Mouse (Mus musculus) frontal cortex, adult (tissue): ENCODE measurements at regions not wholly inside any gene's neighbourhood (a gene's known extent, or its start where the extent isn't known, plus 50 kb on each side); places are given as distances from the start of the nearest gene placed in this dataset.
A peak's percentile ranks its signal among the peaks of the same experiment; 100 is the strongest.
"Not testable (repeated sequence)": the region's sequence is repeated elsewhere in the genome, so short reads cannot be mapped to it uniquely, and the experiment has no call there.

ENCODE experiments used
- ATAC-seq: cut with Nextera tagmentation; 2 replicates; pipeline ENCODE4 v1.9.2; 2017; ENCODE audit warnings: mild to moderate bottlenecking, moderate library complexity, mixed read lengths; ENCODE audit not compliant: low TSS enrichment

DNA sequence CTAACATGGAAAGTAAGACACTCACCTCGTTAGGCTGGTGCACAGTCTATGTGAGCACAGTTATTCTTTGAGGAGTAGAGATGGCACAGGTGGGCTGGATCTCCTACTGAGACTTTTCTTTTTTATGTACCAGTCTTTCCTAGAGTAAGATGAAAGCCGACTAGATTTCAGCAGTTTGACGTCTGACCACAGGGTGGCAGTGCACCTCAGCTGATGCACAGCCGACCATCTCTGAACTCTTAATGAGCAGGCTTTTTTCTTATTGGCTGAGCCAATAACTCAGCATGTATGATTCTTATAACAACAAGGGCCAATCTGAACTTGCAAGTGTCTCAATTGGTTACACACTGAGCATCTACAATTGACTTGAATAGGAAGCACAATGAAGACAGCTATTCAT lies 126.6 kb upstream of the Olfr1507 start:
- peak; percentile 41; the same call in 1 of the 2 replicates for ATAC-seq

DNA sequence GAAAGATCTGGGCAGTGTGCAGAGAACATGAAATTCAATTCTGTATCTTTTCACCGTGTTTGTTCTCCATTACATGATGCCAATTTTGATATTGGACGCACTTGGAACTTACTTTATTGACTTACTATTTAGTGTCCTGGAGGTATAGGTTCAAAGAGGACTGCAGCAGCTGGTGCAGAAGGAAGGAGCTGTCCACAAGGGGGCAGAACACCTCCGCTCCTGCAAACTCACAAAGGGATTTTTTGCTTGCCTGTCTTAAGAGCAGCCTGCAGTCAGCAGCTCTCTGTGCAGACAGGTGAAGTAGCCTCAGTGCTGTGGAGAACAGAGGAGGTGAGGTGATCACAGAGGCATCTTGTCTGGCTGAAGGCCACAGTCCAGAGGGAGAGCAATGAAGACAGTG lies 84.8 kb upstream of the Olfr1507 start:
- no peak for ATAC-seq

GRCm38 (mm10) chr14:52566920-52567319 lies 71.4 kb upstream of the Olfr1507 start:
- no peak for ATAC-seq

GRCm38 (mm10) chr14:52565606-52566005 lies 70.1 kb upstream of the Olfr1507 start:
- ATAC-seq = no peak

DNA sequence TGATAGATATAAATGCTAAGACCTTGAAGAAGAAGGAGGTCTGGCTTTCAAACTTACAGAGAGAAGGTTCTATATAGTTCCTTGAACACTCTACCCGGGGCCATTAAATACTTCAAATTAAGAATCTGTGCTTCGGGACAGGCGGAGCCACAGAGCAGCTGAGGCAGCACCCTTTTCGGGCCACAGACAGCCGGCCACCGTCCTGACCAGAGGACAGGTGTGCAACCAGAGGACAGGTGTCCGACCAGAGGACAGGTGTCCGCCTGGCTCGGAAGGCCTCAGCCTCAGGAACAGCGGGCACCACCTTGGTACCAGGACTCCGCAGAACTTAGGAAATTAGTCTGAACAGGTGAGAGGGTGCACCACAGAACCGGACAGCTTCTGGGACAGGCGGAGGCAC lies 60.8 kb upstream of the Olfr1507 start:
- ATAC-seq = not testable (repeated sequence)

GRCm38 (mm10) chr14:52553399-52553798 lies 57.9 kb upstream of the Olfr1507 start:
- ATAC-seq = no peak

- ATAC-seq = no peak
Measured at GRCm38 (mm10) chr14:52547933-52548332, 52.4 kb upstream of the Olfr1507 start.
